Mouse (Mus musculus): ENCODE results near the gene Adamts20. TPM values are rescaled to one million over a fixed set of nuclear protein-coding genes. Genes with fewer than 3 reads are reported as not detected.

The Adamts20 gene
- total RNA-seq, 2 experiments from 2014 or later: 13.6 to 17.5 TPM

DNA sequence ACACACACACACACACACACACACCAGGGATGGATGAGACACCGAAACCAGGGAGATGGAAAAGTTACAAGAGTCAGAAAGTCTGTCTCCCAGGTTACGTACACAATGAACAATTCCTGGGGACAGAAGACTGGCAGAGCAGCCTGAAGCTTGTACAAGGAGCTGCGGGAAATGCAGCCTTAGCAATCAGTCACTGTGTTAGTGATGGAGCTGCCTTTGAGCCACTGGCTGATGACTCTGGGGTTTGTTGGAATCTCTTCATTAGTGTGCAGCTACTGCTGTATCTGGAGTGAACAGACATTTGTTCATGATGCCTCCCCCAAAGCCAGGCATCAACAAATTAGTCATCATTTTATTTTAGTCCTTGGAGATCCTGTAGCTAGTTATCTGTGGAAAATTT, 162.1 kb downstream of the Adamts20 start:
- DNase-seq (ENCODE audit: low spot score in 2 of 2): peak in 1 of 2 experiments; percentile 58
- no peak for TF ChIP-seq CTCF (conservative IDR thresholded peaks at IDR 0.05)
- peak overlapping the region; percentile 71; the same call in 1 of the 2 replicates for H3K27ac ChIP-seq

DNA sequence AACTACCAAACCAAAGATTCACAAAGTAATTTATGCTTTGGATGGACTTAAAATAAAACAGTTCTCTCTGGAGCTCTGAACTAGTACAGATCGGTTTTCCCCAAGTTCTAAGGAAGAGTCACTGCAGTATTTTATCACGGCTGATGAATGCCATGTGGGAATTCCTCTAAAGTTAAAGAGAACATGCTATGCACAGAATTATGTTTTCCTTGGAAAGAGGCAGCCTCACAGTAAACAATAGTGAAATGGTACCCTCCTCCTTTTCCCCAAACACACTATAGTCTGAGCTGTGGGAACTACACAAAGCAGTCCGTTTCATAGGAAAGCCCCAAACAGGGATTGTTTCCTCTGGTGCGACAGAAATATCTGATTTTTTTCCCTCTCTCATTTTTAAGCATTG, 171.1 kb downstream of the Adamts20 start:
- TF ChIP-seq CTCF (conservative IDR thresholded peaks at IDR 0.05): no peak
- Histone ChIP-seq H3K27ac (no peak overlapping the region), H3K4me3 (no peak overlapping the region)
- no peak for DNase-seq (ENCODE audit: low spot score in 2 of 2)

More for the DNA sequence above, 162.1 kb downstream of the Adamts20 start:
- H3K4me3 ChIP-seq: no peak overlapping the region

DNA sequence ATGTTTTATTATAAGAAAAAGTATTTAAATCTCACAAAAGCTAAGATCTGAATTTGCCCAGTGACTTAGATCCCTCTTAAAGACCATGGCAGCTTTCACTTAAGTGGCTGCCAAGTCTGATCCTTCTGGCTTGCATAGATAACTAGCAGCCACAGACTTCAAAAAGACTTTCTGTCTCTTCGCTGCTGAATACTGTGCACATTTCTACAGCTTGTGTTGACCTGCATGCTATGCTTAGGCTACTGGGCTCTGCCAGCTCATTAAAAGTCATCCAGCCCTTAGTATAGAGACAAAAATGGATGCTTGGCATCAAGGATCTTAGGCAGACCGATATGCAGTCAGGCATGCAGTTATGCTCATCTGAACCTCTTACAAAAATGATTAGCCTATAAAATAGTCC, 177.2 kb downstream of the Adamts20 start:
- no peak for DNase-seq (ENCODE audit: low spot score in 2 of 2)
- TF ChIP-seq CTCF (conservative IDR thresholded peaks at IDR 0.05): no peak
- Histone ChIP-seq H3K27ac (no peak overlapping the region), H3K4me3 (no peak overlapping the region)

DNA sequence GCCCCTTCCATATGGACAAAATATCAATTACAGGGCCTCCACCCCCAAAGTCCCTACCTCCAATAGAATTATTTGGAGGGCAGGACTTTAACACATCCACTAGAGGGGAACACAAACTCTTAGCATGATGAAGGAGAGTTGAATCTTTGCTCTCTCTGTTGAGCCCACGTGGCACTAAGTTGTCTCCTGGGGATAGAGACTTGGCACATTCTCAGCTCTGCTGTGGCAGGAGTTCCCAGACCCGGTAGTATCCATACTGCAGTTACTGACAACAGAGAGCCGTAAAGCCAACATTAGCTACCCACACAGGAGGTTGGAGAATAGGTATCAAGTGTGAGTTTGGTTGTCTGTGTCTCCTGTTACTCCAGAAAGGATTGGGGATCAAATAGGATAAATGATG, 177.7 kb downstream of the Adamts20 start:
- H3K4me3 ChIP-seq: no peak overlapping the region
- no peak overlapping the region for H3K27ac ChIP-seq
- TF ChIP-seq CTCF (conservative IDR thresholded peaks at IDR 0.05): no peak
- no peak for DNase-seq (ENCODE audit: low spot score in 2 of 2)

DNA sequence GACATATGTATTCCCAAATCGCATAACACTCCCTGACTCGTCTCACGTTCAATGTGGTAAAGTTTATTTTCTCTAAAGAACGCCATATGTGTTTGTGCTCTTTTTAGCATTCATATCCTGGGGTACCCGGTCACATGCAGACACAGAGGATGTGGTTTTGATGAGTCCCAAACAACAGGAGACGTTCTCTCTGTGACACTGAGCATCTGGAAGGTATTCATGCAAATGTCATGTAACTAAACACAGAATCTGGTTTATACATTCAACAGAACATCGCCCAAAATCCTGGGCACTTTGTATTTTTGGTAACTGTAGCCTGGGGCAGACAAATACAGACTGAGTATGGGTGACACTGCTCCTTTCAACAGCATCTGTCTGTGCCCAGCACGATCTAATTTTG, 188.8 kb downstream of the Adamts20 start:
- TF ChIP-seq CTCF (conservative IDR thresholded peaks at IDR 0.05): no peak
- peak in 1 of 2 experiments; percentile 3 for DNase-seq (ENCODE audit: low spot score in 2 of 2)
- H3K4me3 ChIP-seq: no peak overlapping the region
- H3K27ac ChIP-seq: 0 out of 2 replicates have a peak overlapping the region, but pooled peaks have one; percentile 46

DNA sequence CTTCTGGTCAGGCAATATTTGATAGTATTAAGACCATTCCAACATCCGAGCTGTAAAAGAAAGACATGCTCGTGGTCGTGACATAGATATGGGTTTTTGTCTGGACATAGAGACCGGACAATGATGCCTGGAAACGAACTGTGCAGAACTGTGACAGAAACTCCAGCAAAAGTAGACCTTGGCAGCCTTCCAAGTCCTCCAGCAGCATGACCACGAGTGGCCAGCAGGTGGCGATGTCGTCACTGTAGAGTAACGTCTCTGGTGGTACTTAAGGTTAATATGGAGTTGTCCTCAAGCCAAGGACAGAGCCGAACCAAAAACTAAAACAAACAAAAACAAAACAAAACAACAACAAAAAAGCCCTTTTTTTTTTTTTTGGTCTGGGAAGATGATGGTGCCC, 199.6 kb downstream of the Adamts20 start:
- TF ChIP-seq CTCF (conservative IDR thresholded peaks at IDR 0.05): peak; percentile 94
- DNase-seq (ENCODE audit: low spot score in 2 of 2): peak; percentile 73 to 88
- H3K27ac ChIP-seq: no peak overlapping the region
- no peak overlapping the region; the same call in 1 of the 2 replicates for H3K4me3 ChIP-seq

DNA sequence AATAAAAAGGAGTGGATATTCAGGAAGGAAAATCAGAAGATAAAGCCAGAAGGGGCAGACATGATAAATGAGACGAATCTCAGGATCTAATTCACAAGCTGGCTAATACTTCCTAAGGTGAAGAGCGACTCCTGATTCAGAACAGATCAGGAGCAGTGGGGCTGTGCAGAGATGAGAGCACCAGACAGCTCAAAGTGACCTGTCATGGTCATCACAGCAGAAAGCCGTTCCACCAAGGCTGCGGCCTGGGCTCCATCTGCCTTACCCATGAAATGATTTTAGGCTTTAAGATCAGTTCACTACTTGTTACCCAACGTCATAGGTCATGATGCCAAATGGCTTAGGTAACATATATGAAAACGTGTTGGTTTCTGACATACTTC, 200.7 kb downstream of the Adamts20 start:
- no peak overlapping the region for H3K27ac ChIP-seq
- no peak for DNase-seq (ENCODE audit: low spot score in 2 of 2)
- no peak for TF ChIP-seq CTCF (conservative IDR thresholded peaks at IDR 0.05)
- H3K4me3 ChIP-seq: no peak overlapping the region

DNA sequence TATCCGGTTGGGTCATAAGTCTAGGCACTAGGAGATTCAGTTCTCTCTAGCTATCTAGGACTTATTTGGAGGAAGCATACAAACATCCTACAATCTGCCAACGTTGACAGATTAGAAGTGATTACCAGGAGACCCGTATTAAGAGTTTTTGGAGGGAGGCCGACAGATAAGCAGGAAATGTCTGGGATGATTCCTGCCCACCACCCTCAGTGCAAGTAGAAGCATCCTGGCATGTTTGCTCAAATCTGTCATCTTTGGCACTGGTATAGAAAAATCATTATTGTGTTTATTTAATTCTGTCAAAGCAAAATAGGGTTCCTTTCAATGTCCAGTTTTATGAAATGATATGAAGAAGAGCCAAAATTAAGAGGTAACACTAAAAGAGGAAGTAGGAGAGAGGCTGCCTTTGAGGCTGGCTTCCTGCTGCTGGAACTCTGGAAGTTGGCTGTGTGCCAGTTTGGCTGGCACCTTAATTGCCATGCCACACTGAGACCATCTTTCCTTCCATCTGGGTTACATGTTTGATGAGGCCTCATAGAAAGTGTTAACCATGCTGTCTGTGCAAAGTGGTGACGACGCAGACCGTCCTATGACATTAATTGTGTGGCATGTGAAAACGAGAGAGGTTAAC, 201.2 kb downstream of the Adamts20 start:
- H3K27ac ChIP-seq: no peak overlapping the region
- peak; percentile 26 to 49 for DNase-seq (ENCODE audit: low spot score in 2 of 2)
- H3K4me3 ChIP-seq: no peak overlapping the region
- TF ChIP-seq CTCF (conservative IDR thresholded peaks at IDR 0.05): no peak

DNA sequence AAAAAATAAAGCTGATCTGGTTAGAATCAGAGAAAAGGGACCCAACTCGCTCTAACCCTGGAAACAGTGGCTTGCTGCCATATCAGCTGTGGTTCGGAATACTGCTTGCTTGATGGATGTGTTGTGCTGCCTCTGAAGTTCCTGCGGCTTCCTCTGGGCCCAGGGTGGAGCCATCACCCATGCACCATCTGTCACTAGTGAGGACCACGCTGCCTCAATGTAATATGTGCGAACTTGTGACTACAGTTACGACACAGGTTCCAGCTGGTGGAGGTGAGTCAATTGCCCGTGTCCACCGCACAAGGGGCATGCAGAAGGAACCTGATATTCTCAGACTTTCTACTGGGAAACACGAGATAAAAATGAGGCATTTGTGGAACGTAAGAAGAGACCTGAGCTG, 202.0 kb downstream of the Adamts20 start:
- DNase-seq (ENCODE audit: low spot score in 2 of 2): no peak
- no peak for TF ChIP-seq CTCF (conservative IDR thresholded peaks at IDR 0.05)
- Histone ChIP-seq H3K4me3 (no peak overlapping the region), H3K27ac (no peak overlapping the region)

DNA sequence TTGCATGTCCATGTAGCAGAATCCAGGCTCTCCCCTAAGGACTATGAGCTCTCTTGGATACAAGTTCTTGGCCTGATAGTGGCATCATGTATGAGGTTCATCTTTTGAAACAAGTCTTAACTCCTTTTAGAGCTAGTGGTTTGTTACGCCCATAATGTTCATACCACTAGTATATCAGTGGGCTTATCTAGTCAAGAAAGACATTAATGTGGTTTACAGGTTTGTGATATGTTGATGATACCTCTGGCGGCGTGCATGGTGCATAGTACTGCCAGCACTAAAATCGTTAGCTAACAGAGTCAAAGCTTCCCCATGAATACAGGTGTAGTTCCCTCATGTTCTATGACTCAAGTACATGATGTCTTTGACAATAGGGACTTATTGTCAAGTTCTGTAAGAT, 205.7 kb downstream of the Adamts20 start:
- TF ChIP-seq CTCF (conservative IDR thresholded peaks at IDR 0.05): no peak
- Histone ChIP-seq H3K4me3 (no peak overlapping the region), H3K27ac (no peak overlapping the region)
- no peak for DNase-seq (ENCODE audit: low spot score in 2 of 2)

DNA sequence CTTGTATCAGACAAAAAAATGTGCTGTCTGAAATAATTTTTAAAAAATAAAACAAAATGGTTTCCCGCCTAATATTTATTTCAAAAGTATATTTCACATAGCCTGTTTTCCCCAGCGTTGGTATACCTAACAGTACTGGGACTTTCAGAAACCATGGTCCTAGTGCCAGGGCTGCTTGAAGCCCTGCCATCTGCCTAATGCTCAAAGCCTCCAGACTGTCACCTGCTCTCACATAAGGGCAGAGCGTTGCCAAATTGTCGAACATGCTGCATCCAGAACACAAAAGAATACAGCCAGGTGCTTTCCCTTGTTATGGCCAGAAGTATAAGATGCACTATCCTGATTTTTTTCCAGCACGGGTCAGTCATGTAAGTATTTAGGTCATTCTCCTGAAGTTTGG, 209.7 kb downstream of the Adamts20 start:
- H3K4me3 ChIP-seq: no peak overlapping the region
- no peak for DNase-seq (ENCODE audit: low spot score in 2 of 2)
- no peak for TF ChIP-seq CTCF (conservative IDR thresholded peaks at IDR 0.05)
- no peak overlapping the region for H3K27ac ChIP-seq

DNA sequence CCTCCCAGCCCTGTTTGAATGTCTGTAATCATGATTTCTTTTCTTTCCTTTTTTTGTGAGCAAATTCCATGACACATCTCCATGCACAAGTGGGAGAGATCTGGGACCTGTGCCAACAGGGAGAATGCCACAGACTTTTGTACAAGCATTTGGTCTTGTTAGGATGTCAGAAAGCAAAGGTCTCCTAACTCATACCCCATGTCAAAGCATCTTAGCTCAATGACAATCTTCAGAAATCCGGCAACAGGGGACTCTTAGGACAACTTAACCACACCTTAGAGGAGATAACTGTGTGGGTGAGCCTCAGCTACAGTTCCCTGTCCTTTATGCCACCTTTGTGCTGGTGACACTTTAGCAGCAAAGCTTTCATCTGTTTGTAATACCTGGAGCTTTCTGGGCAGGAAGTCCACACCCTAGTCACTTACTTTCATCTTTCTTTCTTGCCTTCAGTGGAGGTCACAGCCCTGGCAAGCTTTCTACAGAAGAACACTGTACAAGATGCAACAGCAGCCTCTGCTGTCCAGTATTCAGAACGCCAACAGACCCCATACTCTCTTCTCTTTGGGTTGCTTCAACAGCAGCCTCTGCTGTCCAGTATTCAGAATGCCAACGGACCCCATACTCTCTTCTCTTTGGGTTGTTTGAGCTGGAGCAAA, 210.2 kb downstream of the Adamts20 start:
- H3K27ac ChIP-seq: no peak overlapping the region
- peak; percentile 56 for TF ChIP-seq CTCF (conservative IDR thresholded peaks at IDR 0.05)
- DNase-seq (ENCODE audit: low spot score in 2 of 2): peak in 1 of 2 experiments; percentile 52

DNA sequence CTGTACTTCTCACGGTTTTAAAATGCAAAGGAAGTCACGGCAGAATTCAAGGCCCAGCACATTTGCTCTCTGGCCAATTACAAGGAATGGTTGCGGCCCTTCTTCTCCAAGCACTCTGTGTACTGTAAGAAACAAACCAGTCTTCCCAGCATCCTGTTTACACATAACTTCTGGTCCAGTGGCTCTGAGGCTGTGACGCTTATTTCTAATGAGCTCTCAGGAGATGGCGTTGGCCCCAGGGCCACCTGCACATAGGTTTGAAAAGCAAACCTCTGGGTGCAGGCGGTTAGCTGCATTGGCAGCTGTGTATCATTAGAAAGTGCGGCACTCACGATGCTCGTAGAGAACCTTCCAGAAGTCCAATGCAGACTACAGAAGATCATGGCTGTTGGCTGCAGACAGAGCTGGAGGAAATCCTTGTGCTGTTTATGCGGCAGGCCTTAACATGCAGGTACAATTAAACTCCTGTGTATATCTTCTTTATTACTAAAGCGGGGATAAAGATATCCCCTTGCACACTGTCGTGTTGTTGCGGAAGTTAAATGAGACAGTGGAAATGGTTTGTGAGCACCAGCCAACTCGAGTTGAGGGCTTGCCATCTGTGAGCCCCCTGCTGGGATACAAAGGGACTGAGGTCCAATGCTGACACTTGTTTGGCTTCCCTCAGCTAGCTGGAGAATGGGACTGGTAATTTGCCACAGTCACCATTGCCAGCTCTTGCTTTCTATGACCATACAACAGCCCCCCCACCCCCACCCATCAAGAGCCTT, 210.9 kb downstream of the Adamts20 start:
- Histone ChIP-seq H3K27ac (peak overlapping the region; percentile 48; the same call in 1 of the 2 replicates), H3K4me3 (no peak overlapping the region; the same call in 1 of the 2 replicates)
- DNase-seq (ENCODE audit: low spot score in 2 of 2): peak; percentile 43 to 64
- TF ChIP-seq CTCF (conservative IDR thresholded peaks at IDR 0.05): peak; percentile 63

More for the DNA sequence above, 210.2 kb downstream of the Adamts20 start:
- no peak overlapping the region for H3K4me3 ChIP-seq
